Mouse (Mus musculus) stomach, postnatal 0 days (tissue): ENCODE measurements around the gene Kif22.
"Not testable (repeated sequence)": the region's sequence is repeated elsewhere in the genome, so short reads cannot be mapped to it uniquely, and the experiment has no call there.

Experiments
- CTCF ChIP-seq: IDR thresholded peaks from 2 replicates; pipeline ENCODE4 v1.5.1; 2016; ENCODE audit warnings: antibody characterized with exemption, low read depth, mild to moderate bottlenecking, moderate library complexity
- EP300 ChIP-seq: optimal IDR thresholded peaks from 2 replicates; pipeline ENCODE3; 2016; ENCODE audit warnings: antibody characterized with exemption

DNA sequence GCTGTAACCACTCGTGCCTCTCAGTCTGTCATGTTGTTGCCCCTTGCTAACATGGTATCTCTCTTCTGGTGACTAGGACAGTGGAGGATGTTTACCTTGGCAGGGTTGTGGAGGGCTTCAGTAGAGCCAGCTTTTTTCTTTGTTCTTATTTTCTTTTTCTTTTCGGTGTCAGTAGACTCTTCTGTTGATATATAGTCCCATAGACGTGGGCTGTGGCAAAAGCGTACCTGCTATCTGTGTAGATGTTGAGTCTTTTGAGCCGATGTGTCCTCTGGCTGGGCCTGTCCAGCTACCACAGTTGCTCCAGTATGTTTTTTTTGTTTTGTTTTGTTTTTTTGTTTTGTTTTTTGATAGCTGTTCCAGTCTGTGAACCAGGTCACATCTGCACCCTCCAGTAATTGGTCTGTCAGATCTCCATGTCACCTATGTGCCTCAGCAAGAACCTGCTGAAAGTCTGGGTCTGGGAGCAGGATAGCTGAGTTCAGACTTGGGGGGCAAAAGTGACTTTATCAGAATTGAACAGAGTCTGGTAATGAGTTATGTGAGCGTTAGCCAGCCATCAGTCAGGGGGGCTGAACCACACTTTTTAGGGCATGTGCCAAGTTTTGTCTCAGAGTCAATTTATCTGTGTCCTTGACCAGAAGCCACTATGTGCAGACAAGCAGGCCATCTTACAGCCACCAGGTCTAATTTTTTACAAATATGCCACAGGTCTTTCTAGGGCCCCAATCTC, 45.2 kb upstream of the Kif22 start, which contains the start of gene Zg16:
- TF ChIP-seq CTCF, EP300: not testable (repeated sequence)
